7 mouse cellular contexts compared by ENCODE assay signal in the genomic region with DNA sequence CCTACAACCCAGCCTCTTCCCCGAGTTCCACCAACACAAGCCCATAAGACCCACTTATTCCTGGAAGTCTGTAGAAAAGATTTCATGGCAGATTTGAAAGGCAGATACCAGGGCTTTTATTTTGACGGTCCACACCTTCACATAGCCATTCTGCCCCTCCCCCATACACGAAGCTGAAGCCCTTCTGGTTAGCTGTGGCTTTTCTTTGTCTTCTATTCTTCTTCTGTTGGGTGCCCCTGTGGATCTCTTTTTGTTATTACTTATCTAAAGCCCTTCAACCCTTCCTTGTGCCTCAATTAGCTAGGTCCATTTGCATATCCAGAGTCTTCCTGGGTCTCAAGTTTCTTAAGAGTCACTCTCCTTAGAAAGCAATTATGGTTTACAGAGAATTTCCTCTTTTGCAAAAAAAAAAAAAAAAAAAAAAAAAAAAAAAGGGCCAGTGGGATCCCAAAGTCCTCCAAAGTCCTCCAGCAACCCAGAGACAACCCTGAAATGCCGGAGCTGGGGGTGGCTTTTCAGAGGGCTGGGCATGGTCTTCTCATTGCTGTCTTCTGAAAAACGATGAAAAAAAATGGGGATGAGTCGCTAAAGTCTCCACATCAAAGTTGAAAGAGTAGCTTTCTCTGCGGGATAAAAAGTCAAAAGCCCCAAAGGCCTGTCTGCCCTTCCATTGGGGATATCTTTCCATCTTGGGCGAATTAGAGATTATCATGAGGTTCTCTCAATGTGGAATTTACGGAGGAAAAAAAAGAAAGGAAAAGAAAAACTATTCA.
A peak's percentile ranks its signal among the peaks of the same experiment; 100 is the strongest.
DNase-seq lines count a peak whose midpoint lies in the region; ATAC-seq and TF ChIP-seq lines count a peak whose summit lies in the region.

No protein-coding gene starts in this region.

- peak overlapping the region; percentile 58 for H3K4me3 ChIP-seq in thymus, adult 2 months (ENCODE audit: control insufficient read depth, insufficient read depth, low read length)
- H3K4me3 ChIP-seq in forebrain, embryonic 14.5 days (ENCODE audit: low read depth, low read length), result no peak overlapping the region
- H3K4me3 ChIP-seq in liver, embryonic 16.5 days (ENCODE audit: low read depth, low read length), result peak overlapping the region; percentile 41

- H3K4me1 ChIP-seq in thymus, adult 2 months (replicated peaks; ENCODE audit: control insufficient read depth, insufficient read depth, low read length), result peaks cover 54% of the 10 kb centered on the region
- peaks cover 7% of the 10 kb centered on the region for H3K4me1 ChIP-seq in forebrain, embryonic 14.5 days (ENCODE audit: control insufficient read depth, insufficient read depth, low read length)
- no peaks in the 10 kb centered on the region; the same call in none of the 2 replicates for H3K4me1 ChIP-seq in liver, embryonic 16.5 days (ENCODE audit: control insufficient read depth, low read depth, low read length)

- H3K9ac ChIP-seq in forebrain, embryonic 14.5 days (ENCODE audit: low read length), result no peak overlapping the region
- no peak overlapping the region for H3K9ac ChIP-seq in liver, embryonic 16.5 days (ENCODE audit: low read depth, low read length)

- no peaks in the 10 kb centered on the region for H3K36me3 ChIP-seq in thymus, adult 2 months (ENCODE audit: control insufficient read depth, insufficient read depth, low read length)
- H3K36me3 ChIP-seq in forebrain, embryonic 14.5 days (ENCODE audit: control insufficient read depth, insufficient read depth, low read length), result no peaks in the 10 kb centered on the region
- H3K36me3 ChIP-seq in liver, embryonic 16.5 days (ENCODE audit: control insufficient read depth, insufficient read depth), result no peaks in the 10 kb centered on the region

- ATAC-seq in forebrain, embryonic 14.5 days, result no peak
- no peak for ATAC-seq in liver, embryonic 16.5 days (ENCODE audit: low read depth)

- 5% methylated on average over 9 of the region's 9 CpGs for WGBS in thymus, adult 2 months
- 1% methylated on average over 9 of the region's 9 CpGs for WGBS in forebrain, embryonic 14.5 days
- WGBS in liver, embryonic 16.5 days (ENCODE audit: insufficient replicate concordance), result 3% methylated on average over 9 of the region's 9 CpGs

- H3K27me3 ChIP-seq in thymus, adult 2 months (ENCODE audit: control insufficient read depth, insufficient read depth, low read length), result no peaks in the 10 kb centered on the region
- H3K27me3 ChIP-seq in forebrain, embryonic 14.5 days (replicated peaks; ENCODE audit: control insufficient read depth, insufficient read depth, low read length), result no peaks in the 10 kb centered on the region
- no peaks in the 10 kb centered on the region for H3K27me3 ChIP-seq in liver, embryonic 16.5 days (ENCODE audit: control insufficient read depth, insufficient read depth, low read depth, low read length)

- no peaks in the 10 kb centered on the region for H3K9me3 ChIP-seq in forebrain, embryonic 14.5 days (replicated peaks; ENCODE audit: control insufficient read depth, low read length)
- no peaks in the 10 kb centered on the region for H3K9me3 ChIP-seq in liver, embryonic 16.5 days (replicated peaks; ENCODE audit: control insufficient read depth, low read length)

- peak overlapping the region; percentile 75 for H3K27ac ChIP-seq in thymus, adult 2 months (ENCODE audit: control insufficient read depth, insufficient read depth, low read length)
- H3K27ac ChIP-seq in forebrain, embryonic 14.5 days (ENCODE audit: low read depth, low read length), result no peak overlapping the region
- 0 out of 2 replicates have a peak overlapping the region, but pooled peaks have one; percentile 31 for H3K27ac ChIP-seq in liver, embryonic 16.5 days (ENCODE audit: low read length)

- no peak for DNase-seq in thymus, adult 2 months
- DNase-seq in thymus, adult 18-20 months, result no peak
- no peak for DNase-seq in forebrain, embryonic 14.5 days (ENCODE audit: low spot score)
- peak; percentile 71 for DNase-seq in thymus, postnatal 4 days
- no peak for DNase-seq in right cerebral cortex, postnatal 36 days (ENCODE audit: low spot score in 2 of 2)
- no peak for DNase-seq in natural killer cell, adult 2 months (ENCODE audit: low spot score in 2 of 2)

- peak overlapping the region; percentile 32; the same call in 1 of the 2 replicates for H3K4me2 ChIP-seq in forebrain, embryonic 14.5 days (ENCODE audit: low read length)
- H3K4me2 ChIP-seq in liver, embryonic 16.5 days (ENCODE audit: low read depth, low read length), result peak overlapping the region; percentile 62

- no peak for TF ChIP-seq CTCF in thymus, adult 2 months (IDR thresholded peaks at IDR 0.05; ENCODE audit: borderline replicate concordance, control insufficient read depth, extremely low read depth, insufficient read depth, low read length, poor library complexity)

- TF ChIP-seq POLR2A in thymus, adult 2 months (IDR thresholded peaks at IDR 0.05; ENCODE audit: control insufficient read depth, extremely low read depth, insufficient read depth, low read length, poor library complexity), result no peak
